Mouse (Mus musculus) lung, adult 10 weeks (tissue): ENCODE measurements around the gene Chkb. TPM values are rescaled to one million over a fixed set of nuclear protein-coding genes. Genes with fewer than 3 reads are reported as not detected.

ENCODE experiments used
- polyA plus RNA-seq: library from polyadenylated mRNA; stranded (reverse); fragments of 350-450 nt; fragmentation: Illumina TruSeq; extraction: RNeasy Lipid Tissue Mini Kit (QIAGEN cat#74804); gene quantifications from one replicate; pipeline ENCODE4 v1.2.3, GENCODE M21; 2014; ENCODE audit warnings: low read depth, low replicate concordance; ENCODE audit not compliant: insufficient read depth

Gene Chkb
- 46.8 TPM for polyA plus RNA-seq

DNA sequence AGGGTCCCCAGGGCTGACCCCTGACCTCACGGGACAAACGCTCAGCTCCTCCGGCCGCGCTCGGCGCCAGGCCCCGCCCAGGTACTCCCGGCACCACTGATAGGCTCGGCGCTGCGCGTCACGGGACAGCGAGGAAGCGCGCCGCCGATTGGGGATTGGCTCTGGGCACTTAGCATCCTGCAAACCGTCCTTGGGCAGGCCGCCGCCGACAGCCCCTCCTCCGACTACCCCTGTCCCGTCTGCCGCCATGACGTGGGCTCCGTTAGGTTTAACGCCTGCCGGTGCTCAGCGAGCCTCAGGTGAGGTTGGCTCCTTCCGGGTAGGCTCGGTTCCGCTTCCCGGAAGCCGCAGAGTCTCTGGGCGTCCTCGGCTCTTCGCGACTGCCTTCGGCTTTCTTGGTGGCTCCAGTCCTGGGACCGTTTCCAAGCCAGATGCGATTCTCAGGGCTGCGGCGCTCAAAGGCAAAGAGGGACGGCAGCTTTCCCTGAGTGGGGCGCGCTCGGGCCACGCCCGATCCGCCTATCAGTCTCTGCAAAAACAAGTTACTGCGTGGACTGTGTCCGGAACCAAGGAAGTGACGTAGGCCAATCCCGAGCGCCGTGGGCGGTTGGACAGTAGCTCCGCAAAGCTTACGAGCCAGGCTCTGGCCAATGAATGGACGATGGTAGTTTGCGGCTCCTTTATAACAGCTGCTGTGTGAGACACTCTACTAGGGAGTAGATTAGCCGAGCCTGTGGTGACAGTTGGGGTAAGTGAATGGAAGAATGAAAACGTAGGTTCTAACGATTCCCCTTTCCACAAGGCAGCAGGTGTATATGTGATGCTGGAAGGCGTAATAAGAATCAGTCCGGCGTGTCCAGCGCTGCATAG is at the start of gene Chkb, which contains the start of the genes C730034F03Rik and Gm44502:
Gene Chkb, minus strand, starts transcription at position 557 of the 870 bp plus-strand sequence.
Gene C730034F03Rik, plus strand, starts transcription at position 238 of the 870 bp plus-strand sequence.
Gene Gm44502, minus strand, starts transcription at position 345 of the 870 bp plus-strand sequence.

DNA sequence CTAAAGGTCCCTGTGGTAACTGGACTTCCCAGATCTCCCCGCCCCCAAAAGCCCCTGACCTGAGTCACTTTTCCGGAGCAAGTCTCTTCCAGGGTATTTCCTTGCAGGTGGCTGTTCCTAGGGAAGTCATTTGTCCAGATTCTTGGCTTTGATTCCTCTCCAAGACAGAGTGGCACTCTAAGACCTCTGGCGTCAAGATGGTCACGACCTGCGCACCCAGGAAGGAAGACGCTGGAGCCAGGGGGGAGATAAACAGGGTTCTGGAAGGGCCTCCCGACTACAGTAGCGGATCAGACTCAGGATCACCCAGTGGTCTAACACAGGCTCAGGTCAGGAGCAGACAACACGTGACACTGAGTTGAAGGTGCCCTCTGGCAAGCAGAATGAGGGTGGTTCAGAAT is 47.4 kb upstream of the Chkb start, which contains the start of gene Arsa:
Gene Arsa, minus strand, starts transcription at position 335 of the 401 bp plus-strand sequence.

DNA sequence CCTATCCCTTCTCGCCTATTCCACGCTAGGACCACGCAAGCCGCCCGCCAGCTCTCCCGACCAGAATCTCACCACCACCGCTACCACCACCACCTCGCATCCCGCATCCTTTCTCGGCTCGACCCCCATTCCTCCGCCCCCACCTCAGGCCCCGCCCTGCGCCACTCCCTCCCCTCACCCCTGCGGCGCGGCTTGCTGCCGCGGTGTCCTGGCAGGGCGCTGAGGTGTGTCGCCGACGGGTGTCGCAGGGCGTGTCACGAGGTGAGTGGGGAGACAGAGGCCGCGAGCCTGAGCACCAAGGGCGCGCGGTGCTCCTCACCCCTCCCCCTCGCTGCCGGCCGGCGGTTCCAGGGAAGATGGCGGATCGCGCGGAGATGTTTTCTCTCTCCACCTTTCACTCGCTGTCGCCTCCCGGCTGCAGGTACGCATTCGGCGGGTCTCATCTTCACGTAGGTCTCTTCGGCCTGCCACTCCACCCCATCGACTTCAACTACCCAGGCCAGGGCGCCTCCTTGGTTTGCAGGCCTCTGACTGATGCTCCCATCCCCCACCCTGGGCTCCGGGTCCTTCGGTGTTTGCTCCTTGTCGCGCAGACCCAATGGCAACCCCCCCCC is 24.3 kb upstream of the Chkb start, which contains the start of gene Mapk8ip2:
Gene Mapk8ip2, plus strand, starts transcription at position 49 of the 614 bp plus-strand sequence.

DNA sequence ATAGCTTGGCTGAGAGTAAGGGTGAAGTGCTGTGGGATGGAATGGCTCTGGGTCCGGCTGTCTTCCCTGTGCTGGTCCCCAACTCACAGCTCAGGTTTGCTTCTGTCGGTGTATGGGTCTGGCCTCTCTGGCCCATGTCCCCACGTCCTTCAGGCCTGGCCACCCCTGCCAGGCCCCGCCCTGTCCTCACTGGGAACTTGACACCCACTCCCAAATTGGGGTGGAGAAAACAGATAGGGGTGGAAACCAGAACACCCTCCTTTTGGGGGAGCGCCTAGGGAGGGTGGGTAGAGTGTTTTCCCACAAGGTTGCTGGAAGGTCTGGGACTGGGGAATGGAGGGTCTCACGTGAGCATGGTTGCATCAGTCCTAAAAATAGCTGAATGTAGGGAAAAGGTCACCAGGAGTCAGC is 4.0 kb downstream of the Chkb start, which contains the start of gene Cpt1b:
Gene Cpt1b, minus strand, starts transcription at position 153 of the 411 bp plus-strand sequence.

GRCm38 (mm10) chr15:89410118-89410517 is 19.6 kb downstream of the Chkb start, which contains the start of gene Syce3:
Syce3 (minus strand) TSS chr15:89410503.

DNA sequence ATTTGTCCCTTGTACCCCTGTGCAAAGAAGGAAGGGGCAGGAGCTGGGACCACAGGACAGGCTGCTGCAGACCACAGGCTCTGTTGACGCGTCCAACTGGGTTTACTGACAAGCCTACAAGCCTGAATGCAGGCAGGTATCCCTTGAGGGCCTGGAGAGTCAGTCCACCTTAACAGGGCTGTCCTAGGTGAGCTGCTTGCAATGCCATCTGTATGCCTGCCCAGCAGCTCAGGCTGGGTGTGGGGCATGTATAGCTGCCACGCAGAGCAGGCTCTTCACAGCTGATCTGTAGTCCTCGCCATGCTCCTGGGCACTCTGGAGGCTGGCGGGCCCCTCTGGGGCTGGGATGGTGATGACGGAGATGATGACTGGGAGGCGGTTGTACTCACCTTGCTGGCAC is 45.1 kb downstream of the Chkb start, which contains the start of gene Klhdc7b:
Gene Klhdc7b, plus strand, starts transcription at position 301 of the 400 bp plus-strand sequence.

GRCm38 (mm10) chr15:89378831-89379401 is 50.8 kb downstream of the Chkb start, which contains the start of gene Odf3b:
Odf3b (minus strand) TSS chr15:89379282.

DNA sequence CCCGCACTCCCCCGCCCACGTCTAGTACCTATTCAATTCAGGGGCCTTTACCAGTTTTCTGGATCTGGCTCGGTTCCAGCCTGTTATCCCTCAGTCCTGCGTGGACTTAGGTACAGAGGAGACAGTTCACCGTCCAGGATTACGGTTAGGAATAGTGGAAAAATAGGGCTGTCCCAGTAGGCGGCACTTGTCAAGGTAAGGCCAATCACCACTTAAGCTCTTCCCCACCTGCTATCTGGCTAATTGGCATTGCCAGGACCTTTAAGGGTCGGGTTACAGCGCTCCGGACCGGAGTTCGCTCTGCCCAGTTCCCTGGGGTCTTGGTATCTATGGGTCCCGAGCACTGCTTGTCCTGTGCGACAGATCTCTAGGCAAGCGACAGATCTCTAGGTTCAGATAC is 52.8 kb downstream of the Chkb start, which contains the start of gene Tymp:
Gene Tymp, minus strand, starts transcription at position 83 of the 400 bp plus-strand sequence.

Other genes starting within 250 kb of the Chkb start
- 120 TPM for gene Plxnb2, start 249.1 kb downstream of the Chkb start, polyA plus RNA-seq
- 3.5 TPM for gene Dennd6b, start 233.4 kb downstream of the Chkb start, polyA plus RNA-seq
- 13.9 TPM for gene Ppp6r2, start 218.4 kb downstream of the Chkb start, polyA plus RNA-seq
- 32.8 TPM for gene Sbf1, start 114.6 kb downstream of the Chkb start, polyA plus RNA-seq
- gene Adm2, start 107.2 kb downstream of the Chkb start, polyA plus RNA-seq, result not detected
- gene Miox, start 95.5 kb downstream of the Chkb start, polyA plus RNA-seq, result not detected
- 23.1 TPM for gene Lmf2, start 74.2 kb downstream of the Chkb start, polyA plus RNA-seq
- gene Ncaph2, start 74.2 kb downstream of the Chkb start, polyA plus RNA-seq, result 62.3 TPM
- 18.5 TPM for gene Sco2, start 56.1 kb downstream of the Chkb start, polyA plus RNA-seq
- gene Tymp, start 52.9 kb downstream of the Chkb start, polyA plus RNA-seq, result 3.3 TPM
- gene Odf3b, start 50.6 kb downstream of the Chkb start, polyA plus RNA-seq, result 25.2 TPM
- gene Klhdc7b, start 45.0 kb downstream of the Chkb start, polyA plus RNA-seq, result not detected
- gene Syce3, start 19.4 kb downstream of the Chkb start, polyA plus RNA-seq, result not detected
- 5.5 TPM for gene Cpt1b, start 4.0 kb downstream of the Chkb start, polyA plus RNA-seq
- gene C730034F03Rik, start 319 bp downstream of the Chkb start, polyA plus RNA-seq, result 0.62 TPM
- gene Gm44502, start 212 bp downstream of the Chkb start, polyA plus RNA-seq, result 0.08 TPM
- gene Mapk8ip2, start 24.0 kb upstream of the Chkb start, polyA plus RNA-seq, result not detected
- 20.2 TPM for gene Arsa, start 47.5 kb upstream of the Chkb start, polyA plus RNA-seq
- gene Shank3, start 69.7 kb upstream of the Chkb start, polyA plus RNA-seq, result 16.7 TPM
- 0.23 TPM for gene Acr, start 138.4 kb upstream of the Chkb start, polyA plus RNA-seq
- gene Rabl2, start 162.0 kb upstream of the Chkb start, polyA plus RNA-seq, result 14.7 TPM